Mouse (Mus musculus): ENCODE measurements at regions not wholly inside any gene's neighbourhood (a gene's known extent, or its start where the extent isn't known, plus 50 kb on each side); places are given as distances from the start of the nearest gene placed in this dataset.

- TF ChIP-seq HCFC1 (IDR thresholded peaks at IDR 0.05; ENCODE audit: borderline replicate concordance, insufficient read depth, low read length) = no peak
- 0 out of 2 replicates have a peak, but pooled peaks have one; percentile 15 for TF ChIP-seq CHD2 (IDR thresholded peaks at IDR 0.05; ENCODE audit: low read depth, low read length)
- TF ChIP-seq MAFK (IDR thresholded peaks at IDR 0.05; ENCODE audit: insufficient read depth, low read depth, low read length) = no peak
These were observed 289.5 kb upstream of the Tgfbr2 start for GRCm38 (mm10) chr9:116464626-116465025.
